Mouse (Mus musculus) heart, adult 11 months (tissue): Measurements from ENCODE around the gene Slc10a1.
"Not testable (repeated sequence)": the region's sequence is repeated elsewhere in the genome, so short reads cannot be mapped to it uniquely, and the experiment has no call there.

ENCODE experiments used
- DNase-seq: peaks from one replicate; pipeline ENCODE4 v3.0.0; 2022

Gene Slc10a1

DNA sequence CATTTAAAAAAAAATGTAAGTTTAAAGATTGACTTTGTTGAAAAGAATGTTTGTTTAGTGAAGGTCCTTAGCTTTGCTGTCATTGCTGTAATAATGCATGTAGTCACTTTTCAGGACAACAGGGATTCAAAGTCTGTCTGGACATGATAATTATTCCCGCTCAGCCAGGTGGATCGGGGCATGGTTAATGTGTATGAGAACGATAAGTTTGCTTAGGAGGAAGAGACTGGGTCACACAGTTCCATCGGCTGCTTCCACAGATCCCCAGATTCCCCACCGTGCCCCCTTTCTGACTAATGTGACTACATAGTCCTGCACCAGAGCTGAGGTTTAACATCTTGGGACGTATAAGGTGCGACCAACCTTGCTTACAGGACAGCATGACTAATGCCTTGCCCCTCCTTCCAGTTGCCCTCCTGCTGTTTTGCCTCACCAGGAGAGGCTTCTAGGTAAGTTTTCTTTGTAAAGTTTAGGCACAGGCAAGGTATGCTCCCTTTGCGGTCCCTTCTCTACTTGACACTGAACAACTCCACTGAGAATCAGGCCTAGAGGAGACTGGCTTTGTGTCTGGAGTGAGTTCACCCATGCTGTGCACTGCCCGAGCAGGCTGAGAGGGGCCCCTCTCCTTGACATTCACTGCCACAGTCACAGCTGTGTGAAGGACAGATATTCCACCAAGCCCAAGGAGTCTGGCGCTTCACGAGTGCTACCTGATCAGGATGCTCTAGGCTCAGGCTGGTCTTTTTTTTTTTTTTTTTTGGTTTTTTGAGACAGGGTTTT, 2.3 kb downstream of the Slc10a1 start:
- peak; percentile 72 for DNase-seq

DNA sequence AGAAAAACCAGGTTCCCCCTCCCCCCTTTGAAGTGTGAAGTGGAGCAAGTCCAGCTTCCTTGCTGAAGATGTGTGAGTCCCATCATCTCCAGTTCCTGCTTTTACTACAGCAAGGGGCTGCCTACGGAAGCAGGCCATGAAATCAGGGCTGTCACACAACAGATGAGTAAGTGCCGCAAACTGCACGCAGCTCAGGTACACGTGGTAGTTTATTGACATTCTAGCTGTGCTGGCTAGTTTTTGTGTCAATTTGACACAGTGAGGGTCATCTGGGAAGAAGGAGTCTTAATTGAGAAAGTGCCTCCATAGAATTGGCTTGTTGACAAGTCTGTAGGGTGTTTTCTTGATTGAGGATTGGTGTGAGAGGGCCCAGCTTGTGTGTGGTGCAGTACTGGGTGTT, 5.9 kb downstream of the Slc10a1 start:
- DNase-seq = peak; percentile 79

DNA sequence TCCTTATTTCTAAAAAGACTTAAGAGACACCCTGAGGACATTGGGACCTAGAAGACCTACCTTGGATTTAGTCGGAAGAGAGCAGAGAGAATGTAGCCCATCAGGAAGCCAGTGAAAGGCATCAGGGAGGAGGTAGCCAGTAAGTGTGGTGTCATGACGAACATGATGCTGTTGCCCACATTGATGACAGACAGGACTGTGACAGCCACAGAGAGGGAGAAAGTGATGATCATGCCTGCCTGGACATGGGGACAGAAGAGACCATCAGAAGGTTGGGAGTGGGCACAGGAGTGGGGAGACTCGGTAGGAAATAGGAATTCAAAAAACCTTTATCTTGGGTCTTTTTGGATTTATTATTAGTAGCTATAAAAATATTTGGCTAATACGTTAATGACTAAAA, 10.5 kb downstream of the Slc10a1 start:
- peak; percentile 81 for DNase-seq

DNA sequence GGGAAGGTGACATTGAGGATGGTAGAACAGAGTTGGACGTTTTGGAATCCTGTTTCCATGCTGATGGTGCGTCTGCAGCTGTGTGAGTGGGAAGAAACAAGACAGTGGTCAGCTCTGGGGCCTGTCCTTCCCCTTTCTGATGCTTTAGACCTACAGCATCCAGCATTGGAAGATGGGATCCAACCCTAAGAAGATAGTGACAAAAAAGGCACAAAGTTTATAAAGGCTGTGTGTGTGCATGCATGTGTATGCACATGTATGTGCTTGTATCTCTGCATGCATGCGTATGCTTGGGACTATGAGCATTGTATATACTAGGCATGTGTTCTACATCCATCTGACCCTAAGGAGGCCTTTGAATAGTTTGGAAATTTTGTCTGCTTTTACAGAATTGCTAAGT, 12.5 kb downstream of the Slc10a1 start:
- DNase-seq = peak; percentile 69

DNA sequence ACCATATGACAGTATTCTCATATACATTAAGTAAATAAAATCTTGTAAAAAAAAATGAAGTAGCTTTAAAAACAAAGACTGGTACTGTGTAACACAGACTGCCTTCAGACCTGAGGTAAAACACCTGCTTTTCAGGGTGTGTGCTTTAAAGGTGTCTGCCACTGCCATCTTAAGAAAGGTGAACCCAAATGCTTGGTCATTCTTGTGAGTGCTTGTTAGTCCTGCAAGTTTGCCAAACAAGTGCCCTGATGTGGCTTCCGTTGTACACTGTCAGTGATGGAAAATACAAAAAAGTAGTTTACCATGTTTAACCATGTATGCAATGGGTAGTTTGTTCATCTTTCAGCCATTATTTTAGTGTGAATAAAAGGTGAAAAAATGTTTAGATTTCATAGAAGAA, 16.0 kb downstream of the Slc10a1 start:
- peak; percentile 55 for DNase-seq

DNA sequence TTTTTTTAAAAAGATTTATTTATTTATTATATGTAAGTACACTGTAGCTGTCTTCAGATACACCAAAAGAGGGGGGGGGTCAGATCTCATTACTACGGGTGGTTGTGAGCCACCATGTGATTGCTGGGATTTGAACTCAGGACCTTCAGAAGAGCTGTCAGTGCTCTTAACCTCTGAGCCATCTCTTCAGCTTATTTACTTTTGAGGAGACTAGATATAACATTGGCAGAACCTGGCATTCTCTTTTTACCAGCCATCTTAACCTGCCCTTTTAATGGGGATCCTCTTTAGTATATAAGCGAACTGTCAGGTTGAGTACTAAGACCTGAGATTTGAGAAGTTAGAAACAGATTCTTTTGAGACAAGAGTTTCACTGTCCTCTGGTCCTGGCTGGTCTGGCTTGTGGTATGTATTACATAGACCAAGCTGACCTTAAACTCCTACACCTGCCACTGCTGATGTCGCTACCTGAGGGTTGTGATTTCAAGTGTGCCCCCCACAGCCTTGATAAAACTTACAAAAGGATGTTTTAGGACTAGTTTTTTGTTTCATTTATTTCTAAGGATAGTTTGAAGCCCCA, 16.8 kb downstream of the Slc10a1 start:
- peak; percentile 65 for DNase-seq

DNA sequence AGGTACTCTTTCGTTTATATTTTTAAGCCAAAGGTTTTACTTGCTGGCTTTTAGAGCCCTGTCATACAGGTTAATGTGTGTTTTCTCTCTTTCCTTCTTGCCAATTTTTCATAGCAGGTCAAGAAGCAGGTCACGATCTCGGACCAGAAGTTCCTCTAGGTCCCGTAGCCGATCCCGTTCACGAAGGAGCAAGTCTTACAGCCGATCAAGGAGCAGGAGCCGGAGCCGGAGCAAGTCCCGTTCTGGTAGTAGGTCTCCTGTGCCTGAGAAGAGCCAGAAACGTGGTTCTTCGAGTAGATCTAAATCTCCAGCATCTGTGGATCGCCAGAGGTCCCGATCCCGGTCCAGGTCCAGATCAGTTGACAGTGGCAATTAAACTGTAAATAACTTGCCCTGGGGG, 18.9 kb downstream of the Slc10a1 start:
- peak; percentile 86 for DNase-seq

DNA sequence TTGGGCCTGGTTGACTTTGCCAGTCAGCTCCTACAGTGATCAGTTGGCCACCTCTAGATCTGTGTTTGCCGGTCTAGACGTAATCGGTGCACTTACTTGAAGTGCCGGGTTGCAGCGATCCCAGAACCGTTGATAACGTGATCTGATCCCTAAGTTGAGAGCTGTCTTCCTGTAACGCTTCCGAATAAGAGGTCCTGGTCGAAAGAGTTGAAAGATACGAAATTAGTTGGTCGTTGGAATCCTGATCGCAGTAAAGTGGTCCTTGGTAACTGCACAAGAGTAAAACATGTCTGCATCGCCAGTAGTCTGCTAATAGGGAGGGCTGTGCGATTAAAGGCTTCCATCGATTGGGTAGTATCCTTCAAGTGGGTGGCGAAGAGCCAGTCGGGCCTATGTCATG, 20.3 kb downstream of the Slc10a1 start:
- DNase-seq = no peak

DNA sequence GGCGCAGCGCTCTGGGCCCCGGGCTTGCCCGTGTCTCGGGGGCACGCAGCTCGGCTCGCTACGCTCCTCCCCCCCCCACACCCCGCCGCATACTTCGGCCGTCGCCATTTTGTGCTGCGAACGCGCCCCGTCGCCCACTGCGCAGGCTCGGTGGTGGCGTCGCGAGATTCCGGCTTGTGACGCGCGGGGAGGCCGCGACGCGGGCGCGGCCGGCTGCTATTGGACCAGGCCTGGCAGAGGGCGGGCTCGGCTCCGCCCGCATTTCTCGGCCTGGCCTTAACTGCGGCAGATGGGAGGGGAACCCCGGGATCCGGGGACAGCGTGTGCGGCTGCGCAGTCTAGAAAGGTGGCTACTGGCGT, 22.5 kb downstream of the Slc10a1 start:
- peak; percentile 100 for DNase-seq

DNA sequence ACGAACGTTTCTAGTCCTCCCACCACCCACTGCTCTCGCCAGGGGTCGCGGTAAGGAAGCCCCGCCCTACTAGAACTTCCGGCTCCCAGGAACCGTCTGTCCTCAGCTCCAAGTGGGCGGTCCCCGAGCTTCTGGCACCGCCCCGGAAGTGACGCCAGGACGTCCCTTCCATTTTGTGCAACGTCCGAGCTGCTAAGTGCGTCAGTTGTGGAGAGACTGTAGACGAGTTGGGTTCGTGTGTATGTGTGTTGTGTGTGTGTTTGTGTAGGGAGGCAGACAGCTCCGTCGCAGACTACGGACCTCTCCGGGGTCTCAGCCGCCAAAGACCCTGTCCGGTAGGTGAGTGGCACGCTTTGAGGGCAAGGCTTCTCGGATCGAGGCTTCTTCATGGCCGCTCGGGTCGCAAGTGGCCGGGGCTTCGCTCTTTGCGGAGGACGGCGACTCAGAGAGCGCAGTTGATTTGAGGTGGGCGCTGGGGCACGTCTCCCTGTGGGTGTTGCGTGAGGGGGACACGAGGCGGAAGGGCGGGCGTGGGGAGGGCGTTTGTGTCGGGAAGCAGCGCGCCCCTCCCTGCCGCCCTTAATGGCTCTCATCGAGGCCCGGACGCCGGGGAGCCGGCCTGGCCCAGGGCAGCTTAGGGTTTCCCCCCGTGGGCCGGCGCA, 23.0 kb downstream of the Slc10a1 start, which contains the start of gene Srsf5:
TSS of gene Srsf5 (plus strand) at position 171 of the 662 bp plus-strand sequence.
- DNase-seq = peak; percentile 100

DNA sequence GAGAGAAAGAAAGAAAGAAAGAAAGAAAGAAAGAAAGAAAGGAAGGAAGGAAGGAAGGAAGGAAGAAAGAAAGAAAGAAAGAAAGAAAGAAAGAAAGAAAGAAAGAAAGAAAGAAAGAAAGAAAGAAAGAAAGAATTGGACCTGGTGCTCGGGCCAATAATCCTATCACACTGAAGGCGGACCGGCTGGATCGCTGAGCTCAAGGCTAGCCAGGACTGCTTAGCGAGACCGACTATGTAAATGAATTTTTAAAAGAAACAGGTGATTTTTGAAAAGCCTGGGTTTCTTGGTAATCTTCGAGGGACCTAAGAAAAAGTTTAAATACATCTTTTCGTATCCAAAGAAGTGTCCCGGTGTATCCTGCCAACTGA, 23.6 kb downstream of the Slc10a1 start:
- not testable (repeated sequence) for DNase-seq

DNA sequence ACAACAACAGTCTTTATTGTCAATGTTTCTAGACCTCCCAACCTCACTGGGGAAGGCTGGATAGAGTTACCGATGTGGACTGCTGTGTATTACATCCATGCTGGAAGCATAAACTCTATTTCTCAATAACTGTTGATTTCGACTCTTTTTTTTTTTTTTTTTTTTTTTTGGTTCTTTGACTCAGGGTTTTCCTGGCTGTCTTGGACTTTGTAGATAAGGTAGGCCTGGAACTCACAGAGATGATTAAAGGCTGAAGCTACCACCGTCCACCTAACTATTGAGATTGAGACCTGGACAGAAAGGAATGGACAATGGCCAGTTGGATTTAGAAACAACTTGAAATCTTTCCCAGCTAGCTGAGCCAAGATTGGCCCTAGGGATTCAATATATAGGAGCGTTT, 24.3 kb downstream of the Slc10a1 start:
- no peak for DNase-seq

DNA sequence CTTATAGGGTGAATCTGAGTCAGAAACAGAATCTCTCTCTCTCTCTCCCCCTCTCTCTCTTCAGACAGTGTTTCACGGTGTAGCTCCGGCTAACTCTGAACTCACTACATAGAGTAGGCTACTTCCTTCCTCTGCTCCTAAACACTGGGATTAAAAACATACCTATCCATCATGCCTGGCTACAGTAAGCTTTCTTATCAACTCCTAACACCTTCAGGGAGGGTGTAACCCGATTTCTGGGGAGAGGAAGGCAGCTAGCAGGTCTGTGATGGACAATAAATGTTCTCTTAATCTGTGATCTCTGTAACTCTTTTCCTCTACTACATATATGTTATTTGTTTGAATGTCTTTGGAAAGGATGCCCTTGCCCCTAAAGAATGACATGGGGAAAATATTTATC, 25.1 kb downstream of the Slc10a1 start:
- no peak for DNase-seq

DNA sequence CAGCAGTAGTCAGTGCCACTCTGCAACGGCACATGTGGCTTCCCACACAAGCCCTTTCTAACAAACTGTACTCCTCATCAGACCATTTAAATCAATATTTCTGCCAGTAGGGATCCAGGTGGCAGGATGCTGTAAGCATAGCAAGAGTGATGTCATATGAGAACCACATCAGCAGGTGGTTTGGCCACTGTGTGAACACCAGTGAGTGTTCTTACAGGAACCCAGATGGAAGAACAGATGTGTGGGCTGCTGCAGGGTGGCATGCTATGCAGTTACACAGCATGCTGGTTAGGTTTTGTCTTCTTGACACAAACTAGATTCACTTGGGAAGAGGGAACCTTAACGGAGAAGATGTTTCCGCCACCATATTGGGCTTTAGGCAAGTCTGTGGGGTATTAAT, 26.6 kb downstream of the Slc10a1 start:
- DNase-seq = no peak

DNA sequence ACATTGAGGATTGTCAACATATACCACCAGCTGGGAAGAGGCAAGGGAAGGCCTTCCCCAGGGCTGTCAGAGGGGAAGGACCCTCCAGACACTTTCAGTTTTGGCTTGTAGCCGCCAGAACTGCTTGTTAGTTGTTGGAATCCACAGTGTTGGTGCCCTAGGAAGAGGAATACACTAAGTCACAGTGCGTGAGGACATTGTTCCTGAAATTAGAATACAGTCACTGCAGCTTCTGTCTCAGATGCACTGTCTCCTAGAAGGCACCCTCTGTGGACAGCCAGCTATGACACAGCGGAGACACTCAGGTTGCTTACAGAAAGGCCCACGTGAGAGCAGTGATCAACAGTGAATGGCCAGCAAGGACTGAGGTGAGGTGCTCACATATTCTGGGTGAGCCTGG, 29.3 kb downstream of the Slc10a1 start:
- peak; percentile 87 for DNase-seq

DNA sequence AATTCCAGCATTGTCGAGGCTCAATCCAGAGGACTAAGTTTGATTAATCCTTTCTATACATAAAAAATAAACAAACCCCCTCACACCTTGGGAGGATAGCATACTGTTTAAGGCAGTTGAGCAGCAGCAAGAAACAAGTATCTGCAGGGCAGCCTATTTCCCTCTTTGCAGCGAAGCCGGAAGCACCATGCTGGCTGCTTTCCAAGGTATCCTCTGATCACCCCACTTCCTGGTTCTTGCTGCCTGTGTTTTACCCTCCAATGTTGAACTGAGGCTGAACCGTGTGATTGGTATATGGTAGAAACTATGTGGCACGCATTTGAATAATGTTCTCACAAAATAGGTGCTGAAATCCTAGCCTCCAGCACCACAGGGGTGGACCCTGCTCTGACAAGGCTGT, 29.9 kb downstream of the Slc10a1 start:
- peak; percentile 98 for DNase-seq

DNA sequence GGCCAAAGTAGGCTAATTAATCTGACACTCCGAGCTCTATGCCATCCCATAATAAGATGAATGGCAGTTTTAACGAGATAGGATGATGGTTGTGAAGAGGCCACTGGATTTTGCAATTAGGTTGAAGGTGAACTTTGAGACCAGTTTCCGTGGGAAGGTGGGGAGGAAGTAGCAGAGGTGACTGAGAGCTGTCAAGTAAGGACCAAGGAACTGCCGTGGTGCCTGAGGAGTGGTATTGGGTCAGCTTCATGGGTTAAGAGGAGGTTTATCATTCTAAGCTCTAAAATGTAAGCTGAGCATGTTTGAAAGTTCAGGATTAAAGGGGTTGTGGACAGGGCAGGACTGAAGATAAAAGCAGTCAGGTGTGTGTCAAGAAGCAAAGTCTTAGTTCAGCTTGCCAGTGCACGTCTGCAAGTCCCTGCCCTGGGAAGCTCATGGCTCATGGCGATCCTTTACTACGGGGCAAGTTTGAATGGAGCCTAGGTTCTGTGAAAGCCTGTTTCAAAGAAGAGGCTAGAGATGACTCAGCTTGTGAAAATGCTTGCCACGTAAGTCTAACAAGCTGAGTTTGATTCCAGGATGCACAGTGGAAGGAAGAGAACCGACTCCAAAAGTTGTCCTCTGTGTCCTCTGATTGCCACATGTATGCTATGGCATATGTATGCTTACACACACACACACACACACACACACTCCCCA, 31.0 kb downstream of the Slc10a1 start:
- DNase-seq = peak; percentile 66

DNA sequence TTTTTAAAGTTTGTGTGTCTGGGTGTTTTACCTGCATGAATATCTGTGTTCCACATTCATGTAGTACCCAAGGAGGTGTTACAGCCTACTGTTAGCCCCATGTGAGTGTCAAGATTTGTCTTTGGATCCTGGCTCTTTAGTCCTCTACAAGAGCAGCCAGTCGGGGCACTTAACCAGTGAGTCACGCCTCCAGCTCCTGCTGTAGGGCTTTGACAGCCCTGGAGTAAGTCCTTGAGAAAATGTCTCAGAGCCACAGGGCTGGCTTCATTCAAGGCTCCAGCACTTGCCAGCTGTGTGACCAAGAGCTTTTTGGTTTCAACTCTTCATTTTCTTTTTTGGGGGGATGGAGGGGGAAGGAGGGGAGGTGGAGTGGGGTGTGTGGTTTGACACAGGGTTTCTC, 31.8 kb downstream of the Slc10a1 start:
- peak; percentile 82 for DNase-seq

DNA sequence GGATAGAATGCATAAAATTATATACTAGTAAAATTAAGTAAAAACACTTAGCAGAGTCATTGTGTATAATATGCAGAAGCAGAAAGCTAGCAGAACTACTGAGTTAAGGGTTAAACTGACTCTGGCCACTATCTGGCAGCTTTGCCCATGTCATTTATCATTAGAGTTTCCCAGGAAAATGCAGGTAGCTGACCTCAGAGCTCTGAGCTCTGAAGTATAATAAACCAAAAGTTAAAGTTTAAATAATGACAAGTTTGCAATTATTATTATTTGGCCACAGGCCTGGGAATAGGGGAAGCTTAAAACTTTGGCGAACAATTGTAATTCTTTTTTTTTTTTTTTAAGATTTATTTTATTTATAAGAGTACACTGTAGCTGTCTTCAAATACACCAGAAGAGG, 35.6 kb downstream of the Slc10a1 start:
- DNase-seq = peak; percentile 12

DNA sequence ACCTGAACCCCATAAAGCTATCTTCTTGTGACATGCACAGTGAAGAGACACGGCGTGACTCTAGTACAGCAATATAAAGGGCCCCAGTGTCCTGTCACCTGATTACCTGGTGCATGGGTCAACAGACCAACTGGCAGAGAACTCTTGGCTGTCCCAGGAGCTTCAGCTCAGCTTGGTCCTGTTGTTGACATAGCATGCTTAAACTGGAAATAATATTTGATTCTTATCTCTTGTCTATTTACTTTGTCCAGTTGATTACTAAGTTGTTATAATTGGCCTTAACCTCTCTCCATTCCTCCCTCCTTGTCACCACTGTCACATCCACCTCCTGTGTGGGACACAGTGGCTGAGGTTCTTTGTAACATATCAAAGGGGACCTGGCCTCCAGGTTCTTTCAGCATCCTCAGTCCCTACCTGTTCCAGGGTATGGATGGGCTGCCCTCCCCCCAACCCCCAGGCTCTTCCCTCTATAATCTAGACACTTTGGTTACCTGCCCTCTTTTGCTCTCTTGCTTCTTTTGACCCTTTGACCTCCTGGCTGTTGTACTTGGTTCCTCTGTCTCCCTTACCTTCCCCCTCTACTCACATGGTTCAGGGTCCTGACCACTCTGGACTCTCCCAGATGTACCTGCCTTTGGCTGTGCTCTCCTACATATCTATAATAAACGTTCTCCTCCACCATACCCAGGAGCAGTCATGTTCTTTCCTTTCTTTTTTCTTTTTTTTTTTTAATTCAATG, 36.9 kb downstream of the Slc10a1 start:
- DNase-seq = peak; percentile 84

DNA sequence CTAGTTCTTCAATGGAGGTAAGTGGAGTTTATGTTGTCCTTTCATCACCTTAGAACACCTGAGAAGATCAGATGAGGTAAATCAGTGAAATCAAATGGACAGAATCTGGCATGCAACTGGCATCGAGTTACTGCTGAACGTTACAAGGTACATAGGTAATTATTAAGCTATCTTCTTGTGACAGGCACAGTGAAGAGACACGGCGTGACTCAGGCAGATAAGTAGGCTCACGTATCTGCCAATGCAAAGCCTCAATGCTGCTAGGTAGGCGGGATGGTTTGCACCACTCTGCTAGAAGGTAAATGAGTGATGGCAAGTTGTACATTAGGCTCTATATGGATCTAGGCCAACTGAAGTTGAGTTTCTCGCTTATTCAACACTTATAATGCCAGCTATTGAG, 38.4 kb downstream of the Slc10a1 start:
- DNase-seq = peak; percentile 52

DNA sequence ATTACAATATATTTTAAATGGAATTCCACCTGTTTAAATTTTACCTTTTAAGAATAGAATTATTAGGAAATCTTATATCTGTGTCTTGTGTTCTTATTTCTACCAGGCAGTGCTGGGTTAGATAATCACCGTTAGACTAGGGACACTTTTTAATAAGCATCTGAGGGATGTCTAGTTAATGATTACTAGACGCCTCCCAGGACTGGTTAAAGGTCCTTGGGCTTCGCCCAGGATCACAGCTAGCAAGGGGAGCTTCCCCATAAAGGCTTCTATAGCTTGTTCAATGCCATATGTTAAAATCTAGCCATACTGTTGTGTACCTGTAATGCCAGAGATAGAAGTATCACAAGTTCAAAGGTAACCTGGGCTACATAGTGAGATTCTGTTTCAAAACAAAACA, 39.6 kb downstream of the Slc10a1 start:
- DNase-seq = peak; percentile 25

DNA sequence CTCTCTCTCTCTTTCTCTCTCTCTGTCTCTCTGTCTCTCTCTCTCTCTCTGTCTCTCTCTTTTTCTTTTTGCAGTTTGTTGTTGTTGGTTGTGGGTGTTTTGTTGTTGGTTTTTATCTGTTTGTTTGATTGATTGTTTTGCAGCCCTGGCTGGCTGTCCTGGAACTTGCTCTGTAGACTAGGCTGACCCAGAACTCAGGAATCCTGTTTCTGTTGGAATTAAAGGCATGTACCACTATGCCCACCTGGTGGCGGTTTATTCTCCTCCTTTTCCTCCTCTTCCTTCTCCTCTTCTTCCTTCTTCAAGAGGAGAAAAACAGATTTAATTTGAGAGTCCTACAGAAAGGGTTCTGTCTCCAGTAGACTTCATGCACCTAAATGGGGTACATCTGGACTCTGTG, 41.0 kb downstream of the Slc10a1 start:
- DNase-seq = peak; percentile 72
